In the genomic region with DNA sequence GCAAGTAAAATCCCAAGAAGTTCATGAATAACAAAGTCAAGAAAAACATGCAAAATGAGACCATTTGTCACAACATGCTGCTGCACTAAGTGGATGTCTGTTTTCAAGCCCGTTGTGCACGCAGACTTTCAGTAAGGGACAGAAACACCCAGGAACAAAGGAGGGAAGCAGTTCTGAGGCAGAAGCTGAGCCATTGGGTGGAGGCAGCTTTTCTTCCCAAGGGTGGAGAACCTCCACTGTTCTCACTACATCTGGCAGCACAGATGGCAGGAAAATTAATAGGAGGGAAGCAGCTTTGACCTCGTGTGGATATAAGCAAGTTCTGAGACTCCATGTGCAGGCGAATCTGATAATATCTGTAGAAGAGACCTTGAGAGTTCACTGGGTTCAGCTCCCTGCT, we compare ENCODE assay signal across 14 mouse cellular contexts.
DNase-seq lines count a peak whose midpoint lies in the region; ATAC-seq and TF ChIP-seq lines count a peak whose summit lies in the region.
"Had no signal": no experiment of that assay in that cellular context is flagged by ENCODE, and none has a peak within 500 bp of the region (broad histone marks: within the 10 kb centered on the region; RNA-seq: fewer than 3 reads in every experiment).

No protein-coding gene starts in this region.

- peak; percentile 83 for ATAC-seq in forebrain, embryonic 16.5 days
- peak; percentile 56; the same call in 1 of the 2 replicates for ATAC-seq in midbrain, embryonic 15.5 days (replicated peaks)

- H3K4me3 ChIP-seq in layer of hippocampus, adult 2 months = no peak overlapping the region
- H3K4me3 ChIP-seq in forebrain, embryonic 16.5 days (replicated peaks; ENCODE audit: low read length) = no peak overlapping the region
- H3K4me3 ChIP-seq in midbrain, embryonic 15.5 days = no peak overlapping the region
- no peak overlapping the region for H3K4me3 ChIP-seq in left cerebral cortex, adult 2 months
- H3K4me3 ChIP-seq in gastrocnemius, adult 2 months = no peak overlapping the region
- H3K4me3 ChIP-seq: neural tube, embryonic 12.5 days had no signal

- peak; percentile 3 for DNase-seq in layer of hippocampus, adult 11-12 months (ENCODE audit: low spot score)
- no peak for DNase-seq in layer of hippocampus, adult 2 months (ENCODE audit: low spot score in 2 of 2)
- peak; percentile 34 for DNase-seq in embryo, embryonic 11 days
- DNase-seq in left cerebral cortex, adult 2 months (ENCODE audit: extremely low spot score in 1 of 2, low spot score in 2 of 2) = no peak
- no peak for DNase-seq in heart, postnatal 36 days
- no peak for DNase-seq in gastrocnemius, adult 2 months
- DNase-seq: cerebellum, postnatal 14 days; heart, postnatal 14 days; kidney, postnatal 25 days; lung, embryonic 14.5 days; thymus, postnatal 4 days had no signal

- no peaks in the 10 kb centered on the region for H3K27me3 ChIP-seq in forebrain, embryonic 16.5 days (replicated peaks; ENCODE audit: control insufficient read depth, insufficient read depth, low read length)
- no peaks in the 10 kb centered on the region for H3K27me3 ChIP-seq in midbrain, embryonic 15.5 days (replicated peaks)
- H3K27me3 ChIP-seq: neural tube, embryonic 12.5 days had no signal

- WGBS in forebrain, embryonic 16.5 days = 19% methylated on average over 4 of the region's 4 CpGs
- 36% methylated on average over 4 of the region's 4 CpGs for WGBS in midbrain, embryonic 15.5 days

- H3K36me3 ChIP-seq in forebrain, embryonic 16.5 days (ENCODE audit: control insufficient read depth, insufficient read depth) = no peaks in the 10 kb centered on the region
- no peaks in the 10 kb centered on the region for H3K36me3 ChIP-seq in midbrain, embryonic 15.5 days (replicated peaks)
- H3K36me3 ChIP-seq: neural tube, embryonic 12.5 days had no signal

- H3K27ac ChIP-seq in layer of hippocampus, adult 2 months = no peak overlapping the region
- peak overlapping the region; percentile 76 for H3K27ac ChIP-seq in forebrain, embryonic 16.5 days (ENCODE audit: low read length)
- no peak overlapping the region for H3K27ac ChIP-seq in midbrain, embryonic 15.5 days
- no peak overlapping the region for H3K27ac ChIP-seq in left cerebral cortex, adult 2 months
- no peak overlapping the region for H3K27ac ChIP-seq in gastrocnemius, adult 2 months
- H3K27ac ChIP-seq: neural tube, embryonic 12.5 days had no signal

- intact Hi-C loops in left cerebral cortex, adult 2 months (cut with DNase I) = no loop called here
- intact Hi-C loops in heart, postnatal 36 days (cut with DNase I) = no loop called here
- intact Hi-C loops in gastrocnemius, adult 2 months (cut with DNase I) = no loop called here

- peak overlapping the region; percentile 22; the same call in 1 of the 2 replicates for H3K9ac ChIP-seq in forebrain, embryonic 16.5 days (replicated peaks; ENCODE audit: low read depth, low read length)
- H3K9ac ChIP-seq in midbrain, embryonic 15.5 days = no peak overlapping the region
- H3K9ac ChIP-seq: lung, embryonic 14.5 days; neural tube, embryonic 12.5 days had no signal

- H3K4me2 ChIP-seq in forebrain, embryonic 16.5 days (ENCODE audit: low read length) = no peak overlapping the region
- H3K4me2 ChIP-seq in midbrain, embryonic 15.5 days = no peak overlapping the region
- H3K4me2 ChIP-seq: lung, embryonic 14.5 days; neural tube, embryonic 12.5 days had no signal

- TF ChIP-seq CTCF in layer of hippocampus, adult 2 months (conservative IDR thresholded peaks at IDR 0.05) = no peak
- no peak for TF ChIP-seq CTCF in left cerebral cortex, adult 2 months (IDR thresholded peaks at IDR 0.05)
- no peak for TF ChIP-seq CTCF in gastrocnemius, adult 2 months (IDR thresholded peaks at IDR 0.05)

- peaks cover 7% of the 10 kb centered on the region for H3K4me1 ChIP-seq in forebrain, embryonic 16.5 days (replicated peaks; ENCODE audit: control insufficient read depth, insufficient read depth, low read length)
- no peaks in the 10 kb centered on the region for H3K4me1 ChIP-seq in midbrain, embryonic 15.5 days

- no peaks in the 10 kb centered on the region for H3K9me3 ChIP-seq in forebrain, embryonic 16.5 days (ENCODE audit: control insufficient read depth, low read length)
- H3K9me3 ChIP-seq in midbrain, embryonic 15.5 days = no peaks in the 10 kb centered on the region
- H3K9me3 ChIP-seq: neural tube, embryonic 12.5 days had no signal

Comparison
In these comparisons a context has a peak if more than half of its experiments do, and no peak if none do; other contexts are left out.
1. DNase-seq: peak in layer of hippocampus, adult 11-12 months (single experiment) and embryo, embryonic 11 days (single experiment); none in layer of hippocampus, adult 2 months (0 of 2), left cerebral cortex, adult 2 months (0 of 2), heart, postnatal 36 days (0 of 2) and gastrocnemius, adult 2 months (single experiment).